In genomic region chr5:112240761-112241160, GRCm38 (mm10) we compare ENCODE assay signal across 8 mouse cellular contexts. TPM values are rescaled to one million over a fixed set of nuclear protein-coding genes. Genes with fewer than 3 reads are reported as not detected.
DNase-seq lines count a peak whose midpoint lies in the region; ATAC-seq lines count a peak whose summit lies in the region.

No protein-coding gene starts in this region.

- no peak overlapping the region for H3K27ac ChIP-seq in embryonic facial prominence, embryonic 15.5 days (replicated peaks)
- no peak overlapping the region for H3K27ac ChIP-seq in heart, embryonic 10.5 days
- no peak overlapping the region for H3K27ac ChIP-seq in kidney, embryonic 14.5 days (ENCODE audit: low read depth, low read length)

- 4% methylated on average over 10 of the region's 10 CpGs for WGBS in embryonic facial prominence, embryonic 15.5 days
- WGBS in heart, embryonic 10.5 days, result under 1% methylated on average over 10 of the region's 10 CpGs
- 1% methylated on average over 10 of the region's 10 CpGs for WGBS in kidney, embryonic 14.5 days

- H3K36me3 ChIP-seq in embryonic facial prominence, embryonic 15.5 days, result no peaks in the 10 kb centered on the region
- H3K36me3 ChIP-seq in heart, embryonic 10.5 days, result no peaks in the 10 kb centered on the region
- no peaks in the 10 kb centered on the region for H3K36me3 ChIP-seq in kidney, embryonic 14.5 days (ENCODE audit: control insufficient read depth, insufficient read depth, low read length)

- no peaks in the 10 kb centered on the region for H3K9me3 ChIP-seq in embryonic facial prominence, embryonic 15.5 days (replicated peaks)
- no peaks in the 10 kb centered on the region for H3K9me3 ChIP-seq in heart, embryonic 10.5 days
- no peaks in the 10 kb centered on the region for H3K9me3 ChIP-seq in kidney, embryonic 14.5 days (ENCODE audit: control insufficient read depth, low read length)

- H3K9ac ChIP-seq in embryonic facial prominence, embryonic 15.5 days, result 0 out of 2 replicates have a peak overlapping the region, but pooled peaks have one; percentile 24
- H3K9ac ChIP-seq in kidney, embryonic 14.5 days (ENCODE audit: low read depth, low read length), result no peak overlapping the region

- H3K27me3 ChIP-seq in embryonic facial prominence, embryonic 15.5 days, result peaks cover 32% of the 10 kb centered on the region
- H3K27me3 ChIP-seq in heart, embryonic 10.5 days (ENCODE audit: insufficient read depth, poor library complexity, severe bottlenecking), result peaks cover 51% of the 10 kb centered on the region
- H3K27me3 ChIP-seq in kidney, embryonic 14.5 days (ENCODE audit: control insufficient read depth, insufficient read depth, low read length), result peaks cover 18% of the 10 kb centered on the region; the same call in 1 of the 2 replicates

- peak; percentile 17; the same call in 1 of the 2 replicates for ATAC-seq in embryonic facial prominence, embryonic 15.5 days (ENCODE audit: insufficient number of reproducible peaks, low FRiP score, low TSS enrichment, low read depth)
- peak; percentile 78 for ATAC-seq in kidney, embryonic 14.5 days (ENCODE audit: low FRiP score, low TSS enrichment)
- peak; percentile 85 for ATAC-seq in monocyte, adult 5-6 weeks (replicated peaks; ENCODE audit: insufficient number of reproducible peaks, low FRiP score, low TSS enrichment, poor library complexity, severe bottlenecking)

- peak; percentile 88 for DNase-seq in 416B (ENCODE audit: low read depth)
- DNase-seq in adrenal gland, postnatal 4 days (ENCODE audit: low spot score in 2 of 2), result peak; percentile 86 to 87
- peak; percentile 89 for DNase-seq in heart, embryonic 10.5 days (ENCODE audit: low spot score)
- peak; percentile 85 for DNase-seq in liver
- DNase-seq in spleen, postnatal 36 days (ENCODE audit: low spot score in 2 of 2), result peak; percentile 71 to 75

- peak overlapping the region; percentile 39 for H3K4me2 ChIP-seq in embryonic facial prominence, embryonic 15.5 days (replicated peaks)
- no peak overlapping the region for H3K4me2 ChIP-seq in kidney, embryonic 14.5 days (replicated peaks; ENCODE audit: low read depth, low read length)

- peak overlapping the region; percentile 21; the same call in 1 of the 2 replicates for H3K4me3 ChIP-seq in embryonic facial prominence, embryonic 15.5 days (replicated peaks)
- 0 out of 2 replicates have a peak overlapping the region, but pooled peaks have one; percentile 6 for H3K4me3 ChIP-seq in heart, embryonic 10.5 days
- H3K4me3 ChIP-seq in kidney, embryonic 14.5 days (ENCODE audit: low read length), result no peak overlapping the region

- H3K4me1 ChIP-seq in embryonic facial prominence, embryonic 15.5 days, result peaks cover 6% of the 10 kb centered on the region; the same call in 1 of the 2 replicates
- peaks cover 25% of the 10 kb centered on the region for H3K4me1 ChIP-seq in heart, embryonic 10.5 days
- peaks cover 3% of the 10 kb centered on the region; the same call in 1 of the 2 replicates for H3K4me1 ChIP-seq in kidney, embryonic 14.5 days (ENCODE audit: control insufficient read depth, insufficient read depth, low read length)

RNA-seq across cellular contexts. Expression of gene Cryba4, which starts 11.6 kb away (rescaled TPM):
- total RNA-seq in adrenal gland, postnatal 4 days (2021), result 1 to 10 TPM; 3.8 to 4.2 TPM
- polyA plus RNA-seq in embryonic facial prominence, embryonic 15.5 days (2015; fragmentation: Nextera tagmentation; extraction: Ambion mirVana), result 3.4 and 3.7 TPM in 2 replicates
- 0.20 TPM in 1 of 2 replicates, not detected in the other for polyA plus RNA-seq in heart, embryonic 10.5 days (2016; fragmentation: Nextera tagmentation; extraction: Ambion mirVana)
- 0.83 and 1.4 TPM in 2 replicates for polyA plus RNA-seq in kidney, embryonic 14.5 days (2014; fragmentation: Nextera tagmentation; extraction: Ambion mirVana)
- total RNA-seq in monocyte, adult 5-6 weeks (2017), result 1.8 to 2.1 TPM in 2 of 3 replicates, not detected in the other

RNA-seq across cellular contexts. Expression of gene Crybb1, which starts 14.9 kb away (rescaled TPM):
- total RNA-seq in adrenal gland, postnatal 4 days (2021), result 1 to 10 TPM; 2.0 to 3.0 TPM
- polyA plus RNA-seq in embryonic facial prominence, embryonic 15.5 days (2015; fragmentation: Nextera tagmentation; extraction: Ambion mirVana), result 6.8 and 7.7 TPM in 2 replicates
- polyA plus RNA-seq in heart, embryonic 10.5 days (2016; fragmentation: Nextera tagmentation; extraction: Ambion mirVana), result not detected in 2 replicates
- 0.83 and 1.0 TPM in 2 replicates for polyA plus RNA-seq in kidney, embryonic 14.5 days (2014; fragmentation: Nextera tagmentation; extraction: Ambion mirVana)
- total RNA-seq in monocyte, adult 5-6 weeks (2017), result not detected in 3 replicates

RNA-seq across cellular contexts. Expression of gene Tpst2, which starts 35.7 kb away (rescaled TPM):
- total RNA-seq in adrenal gland, postnatal 4 days (2021), result 100 to 1,000 TPM; 135 to 140 TPM
- 51.0 and 52.0 TPM in 2 replicates for polyA plus RNA-seq in embryonic facial prominence, embryonic 15.5 days (2015; fragmentation: Nextera tagmentation; extraction: Ambion mirVana)
- 34.1 and 41.2 TPM in 2 replicates for polyA plus RNA-seq in heart, embryonic 10.5 days (2016; fragmentation: Nextera tagmentation; extraction: Ambion mirVana)
- polyA plus RNA-seq in kidney, embryonic 14.5 days (2014; fragmentation: Nextera tagmentation; extraction: Ambion mirVana), result 39.9 and 50.3 TPM in 2 replicates
- total RNA-seq in monocyte, adult 5-6 weeks (2017), result 60.8 to 104 TPM (median 99.4 TPM) in 3 replicates

Comparison
In these comparisons a context has a peak if more than half of its experiments do, and no peak if none do; other contexts are left out.
1. ATAC-seq: peak in every context shown above with its lines; median percentile 85 in monocyte, adult 5-6 weeks; 78 in kidney, embryonic 14.5 days; 17 in embryonic facial prominence, embryonic 15.5 days.